Mouse (Mus musculus) limb, embryonic 12.5 days (tissue): ENCODE measurements around the gene Haus8. TPM values are rescaled to one million over a fixed set of nuclear protein-coding genes. Genes with fewer than 3 reads are reported as not detected.
"Not testable (repeated sequence)": the region's sequence is repeated elsewhere in the genome, so short reads cannot be mapped to it uniquely, and the experiment has no call there.

Experiments
- ATAC-seq: fragments of 200-750 bp; cut with Nextera tagmentation; 2 replicates; pipeline ENCODE4 v1.8.0; 2017; ENCODE audit warnings: low read depth, moderate TSS enrichment; ENCODE audit not compliant: insufficient number of reproducible peaks, insufficient read depth, low FRiP score, low TSS enrichment
- H3K27ac ChIP-seq: fragments of 300-500 bp; sonication (generic); 2 replicates; pipeline ENCODE4 v1.5.1; 2016; ENCODE audit warnings: mild to moderate bottlenecking, moderate library complexity
- H3K27me3 ChIP-seq: fragments of 300-500 bp; sonication (generic); 2 replicates; pipeline ENCODE4 v1.6.1; 2016; ENCODE audit warnings: mild to moderate bottlenecking, moderate library complexity
- H3K36me3 ChIP-seq: fragments of 300-500 bp; sonication (generic); 2 replicates; pipeline ENCODE4 v1.6.1; 2016; ENCODE audit warnings: mild to moderate bottlenecking, moderate library complexity
- H3K4me1 ChIP-seq: fragments of 300-500 bp; sonication (generic); replicated peaks from 2 replicates; pipeline ENCODE4 v1.6.1; 2016
- H3K4me2 ChIP-seq: fragments of 300-500 bp; sonication (generic); 2 replicates; pipeline ENCODE4 v1.6.1; 2016; ENCODE audit warnings: mild to moderate bottlenecking, moderate library complexity
- H3K4me3 ChIP-seq: fragments of 300-500 bp; sonication (generic); replicated peaks from 2 replicates; pipeline ENCODE4 v1.5.1; 2016; ENCODE audit warnings: mild to moderate bottlenecking
- H3K9ac ChIP-seq: fragments of 300-500 bp; sonication (generic); replicated peaks from 2 replicates; pipeline ENCODE4 v1.6.1; 2016; ENCODE audit warnings: mild to moderate bottlenecking, moderate library complexity
- H3K9me3 ChIP-seq: fragments of 300-500 bp; sonication (generic); 2 replicates; pipeline ENCODE4 v1.6.1; 2016; ENCODE audit warnings: mild to moderate bottlenecking, moderate library complexity
- WGBS: fragments of 180-500 bp; shearing (Covaris S2); methylation state at CpG from one replicate; pipeline ENCODE4 v1.1.7; 2016; 5-methylcytosine and 5-hydroxymethylcytosine counted together
- polyA plus RNA-seq: library from polyadenylated mRNA; unstranded; fragments of >200 nt; fragmentation: Nextera tagmentation; extraction: Ambion mirVana; gene quantifications from 2 replicates; pipeline ENCODE4 v1.2.1, GENCODE M21; 2016

Haus8 gene
- polyA plus RNA-seq, 1 experiment from 2014 or later, result 59.1 TPM

- H3K9me3 ChIP-seq, result no peaks in the 10 kb centered on the region
- H3K4me2 ChIP-seq, result no peak overlapping the region
- no peaks in the 10 kb centered on the region for H3K4me1 ChIP-seq
- no peak overlapping the region for H3K4me3 ChIP-seq
- no peak overlapping the region for H3K27ac ChIP-seq
- WGBS, result 88% methylated on average over 1 of the region's 1 CpGs
- peaks cover 26% of the 10 kb centered on the region for H3K36me3 ChIP-seq
- no peak for ATAC-seq
- H3K27me3 ChIP-seq, result no peaks in the 10 kb centered on the region
- no peak overlapping the region for H3K9ac ChIP-seq
Measured at GRCm38 (mm10) chr8:71248203-71248602, 24.5 kb downstream of the Haus8 start.

DNA sequence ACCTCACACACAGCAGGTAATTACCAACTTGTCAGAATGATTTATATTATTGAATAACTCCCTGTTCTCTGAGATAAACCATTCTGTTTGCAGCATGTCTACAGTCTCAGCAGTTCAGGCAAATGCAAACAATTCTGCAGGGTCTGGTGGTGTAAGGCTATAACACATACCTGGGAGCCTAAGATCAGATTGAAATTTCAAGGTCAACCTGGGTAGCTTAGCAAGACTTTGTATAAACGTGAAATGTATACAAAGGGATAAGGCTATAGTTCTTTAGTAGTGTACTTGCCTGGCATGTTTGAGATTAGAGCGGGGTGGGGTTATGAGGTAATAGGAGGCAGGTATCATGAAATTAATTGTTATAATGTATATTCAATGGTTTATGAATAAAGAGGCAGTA lies 30.0 kb downstream of the Haus8 start:
- WGBS, result 85% methylated on average over 2 of the region's 2 CpGs
- Histone ChIP-seq H3K4me1 (no peaks in the 10 kb centered on the region), H3K9me3 (no peaks in the 10 kb centered on the region), H3K27ac (no peak overlapping the region), H3K36me3 (no peaks in the 10 kb centered on the region), H3K4me3 (no peak overlapping the region), H3K4me2 (no peak overlapping the region), H3K9ac (no peak overlapping the region), H3K27me3 (no peaks in the 10 kb centered on the region)
- ATAC-seq, result no peak

- no peaks in the 10 kb centered on the region for H3K36me3 ChIP-seq
- no peak for ATAC-seq
- no peaks in the 10 kb centered on the region for H3K9me3 ChIP-seq
- no peaks in the 10 kb centered on the region for H3K27me3 ChIP-seq
- WGBS, result 50% methylated on average over 2 of the region's 2 CpGs
- no peak overlapping the region for H3K27ac ChIP-seq
- no peak overlapping the region for H3K4me2 ChIP-seq
- H3K9ac ChIP-seq, result no peak overlapping the region
- H3K4me1 ChIP-seq, result no peaks in the 10 kb centered on the region
- no peak overlapping the region for H3K4me3 ChIP-seq
Measured at GRCm38 (mm10) chr8:71224560-71224959, 48.2 kb downstream of the Haus8 start.

DNA sequence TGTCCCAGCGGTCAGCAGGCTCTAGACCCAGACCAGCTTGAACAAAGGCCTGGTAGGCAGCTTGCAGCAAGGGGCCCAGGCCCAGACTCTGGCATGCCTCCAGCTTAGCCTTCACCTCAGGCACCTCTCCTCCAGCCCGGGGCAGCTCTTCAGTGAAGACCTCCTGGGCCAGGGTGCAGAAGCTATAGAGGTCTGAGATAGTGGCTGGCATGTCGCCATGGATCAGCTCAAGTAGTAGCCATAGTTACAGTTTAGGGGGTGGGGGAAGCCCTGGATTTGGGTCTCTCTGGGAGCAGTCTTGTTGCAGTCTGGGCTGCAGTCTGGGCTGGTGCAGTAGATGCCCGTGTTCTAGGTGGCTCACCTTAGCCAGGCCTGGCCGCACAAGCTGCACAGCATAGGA lies 58.5 kb downstream of the Haus8 start:
- ATAC-seq, H3K4me1 ChIP-seq, H3K9me3 ChIP-seq, H3K4me2 ChIP-seq, H3K27me3 ChIP-seq, H3K36me3 ChIP-seq, H3K4me3 ChIP-seq, H3K27ac ChIP-seq, H3K9ac ChIP-seq: not testable (repeated sequence)
- WGBS, result 86% methylated on average over 5 of the region's 5 CpGs

GRCm38 (mm10) chr8:71205541-71205967 lies 67.2 kb downstream of the Haus8 start:
- H3K27me3 ChIP-seq, H3K36me3 ChIP-seq, H3K4me1 ChIP-seq, H3K9ac ChIP-seq, H3K27ac ChIP-seq, H3K9me3 ChIP-seq: not testable (repeated sequence)
- peak; percentile 47; the same call in 1 of the 2 replicates for ATAC-seq
- Histone ChIP-seq H3K4me2 (peak overlapping the region; percentile 36), H3K4me3 (peak overlapping the region; percentile 6; the same call in 1 of the 2 replicates)
- 4% methylated on average over 7 of the region's 11 CpGs for WGBS

Other genes with a start within 250 kb of the Haus8 start
- 28.8 and 37.1 TPM in 2 replicates for gene Myo9b, start 220 bp downstream of the Haus8 start, polyA plus RNA-seq
- 92.7 and 100 TPM in 2 replicates for gene Use1, start 93.9 kb upstream of the Haus8 start, polyA plus RNA-seq
- 4.2 and 4.9 TPM in 2 replicates for gene Ocel1, start 98.4 kb upstream of the Haus8 start, polyA plus RNA-seq
- 65.8 and 72.4 TPM in 2 replicates for gene Nr2f6, start 109.0 kb upstream of the Haus8 start, polyA plus RNA-seq
- 7.0 and 7.1 TPM in 2 replicates for gene Ushbp1, start 122.9 kb upstream of the Haus8 start, polyA plus RNA-seq
- 96.9 TPM in 2 replicates for gene Babam1, start 123.9 kb upstream of the Haus8 start, polyA plus RNA-seq
- 41.5 and 44.1 TPM in 2 replicates for gene Ankle1, start 133.1 kb upstream of the Haus8 start, polyA plus RNA-seq
- 78.2 and 82.8 TPM in 2 replicates for gene Abhd8, start 190.7 kb upstream of the Haus8 start, polyA plus RNA-seq
- 180 and 203 TPM in 2 replicates for gene Mrpl34, start 192.0 kb upstream of the Haus8 start, polyA plus RNA-seq
- gene Dda1, start 196.3 kb upstream of the Haus8 start, polyA plus RNA-seq, result 99.8 and 106 TPM in 2 replicates
- gene Ano8, start 213.0 kb upstream of the Haus8 start, polyA plus RNA-seq, result 6.8 and 6.9 TPM in 2 replicates
- gene Gtpbp3, start 215.2 kb upstream of the Haus8 start, polyA plus RNA-seq, result 22.1 and 23.2 TPM in 2 replicates
- gene Plvap, start 238.8 kb upstream of the Haus8 start, polyA plus RNA-seq, result 59.2 and 62.5 TPM in 2 replicates